Mouse (Mus musculus): Measurements from ENCODE around the gene Gm10118. TPM values are rescaled to one million over a fixed set of nuclear protein-coding genes. Genes with fewer than 3 reads are reported as not detected.

Gm10118 gene
- 0.28 and 1.2 TPM in 2 replicates for polyA plus RNA-seq (2014; fragmentation: Nextera tagmentation; extraction: Ambion mirVana)

- Histone ChIP-seq H3K9me3 (replicated peaks; ENCODE audit: control insufficient read depth, low read length) (no peaks in the 10 kb centered on the region), H3K27me3 (replicated peaks; ENCODE audit: control insufficient read depth, insufficient read depth, low read length) (no peaks in the 10 kb centered on the region), H3K9ac (ENCODE audit: low read length) (no peak within 1 kb of the TSS), H3K27ac (ENCODE audit: low read depth, low read length) (no peak within 1 kb of the TSS), H3K4me1 (ENCODE audit: control insufficient read depth, insufficient read depth, low read length) (no peaks in the 10 kb centered on the region), H3K4me2 (ENCODE audit: low read length) (no peak within 1 kb of the TSS), H3K4me3 (ENCODE audit: low read depth, low read length) (no peak within 1 kb of the TSS), H3K36me3 (ENCODE audit: control insufficient read depth, insufficient read depth, low read length) (no peaks in the 10 kb centered on the region)
- DNase-seq (ENCODE audit: low spot score) (no peak), ATAC-seq (no peak)
These were observed at the start of gene Gm10118 for GRCm38 (mm10) chr10:63927334-63927733. Gene Gm10118, minus strand, starts transcription at chr10:63927434.

- Histone ChIP-seq H3K4me3 (ENCODE audit: low read depth, low read length) (no peak overlapping the region), H3K27ac (ENCODE audit: low read depth, low read length) (no peak overlapping the region), H3K9me3 (replicated peaks; ENCODE audit: control insufficient read depth, low read length) (no peaks in the 10 kb centered on the region), H3K4me1 (ENCODE audit: control insufficient read depth, insufficient read depth, low read length) (no peaks in the 10 kb centered on the region), H3K4me2 (ENCODE audit: low read length) (no peak overlapping the region), H3K9ac (ENCODE audit: low read length) (no peak overlapping the region), H3K36me3 (ENCODE audit: control insufficient read depth, insufficient read depth, low read length) (no peaks in the 10 kb centered on the region), H3K27me3 (replicated peaks; ENCODE audit: control insufficient read depth, insufficient read depth, low read length) (no peaks in the 10 kb centered on the region)
- no peak for ATAC-seq
- WGBS = 90% methylated on average over 2 of the region's 2 CpGs
- DNase-seq (ENCODE audit: low spot score) = no peak
These were observed 45.1 kb upstream of the Gm10118 start for GRCm38 (mm10) chr10:63972300-63972699.

- H3K4me3 ChIP-seq (ENCODE audit: low read depth, low read length) = no peak overlapping the region
- H3K9ac ChIP-seq (ENCODE audit: low read length) = no peak overlapping the region
- no peak overlapping the region for H3K27ac ChIP-seq (ENCODE audit: low read depth, low read length)
- H3K9me3 ChIP-seq (replicated peaks; ENCODE audit: control insufficient read depth, low read length) = no peaks in the 10 kb centered on the region
- no peaks in the 10 kb centered on the region for H3K36me3 ChIP-seq (ENCODE audit: control insufficient read depth, insufficient read depth, low read length)
- ATAC-seq (no peak), DNase-seq (ENCODE audit: low spot score) (no peak)
- no peak overlapping the region for H3K4me2 ChIP-seq (ENCODE audit: low read length)
- H3K27me3 ChIP-seq (replicated peaks; ENCODE audit: control insufficient read depth, insufficient read depth, low read length) = no peaks in the 10 kb centered on the region
- WGBS = 27% methylated on average over 6 of the region's 7 CpGs
- no peaks in the 10 kb centered on the region for H3K4me1 ChIP-seq (ENCODE audit: control insufficient read depth, insufficient read depth, low read length)
These were observed 27.2 kb upstream of the Gm10118 start for GRCm38 (mm10) chr10:63954308-63954930.

DNA sequence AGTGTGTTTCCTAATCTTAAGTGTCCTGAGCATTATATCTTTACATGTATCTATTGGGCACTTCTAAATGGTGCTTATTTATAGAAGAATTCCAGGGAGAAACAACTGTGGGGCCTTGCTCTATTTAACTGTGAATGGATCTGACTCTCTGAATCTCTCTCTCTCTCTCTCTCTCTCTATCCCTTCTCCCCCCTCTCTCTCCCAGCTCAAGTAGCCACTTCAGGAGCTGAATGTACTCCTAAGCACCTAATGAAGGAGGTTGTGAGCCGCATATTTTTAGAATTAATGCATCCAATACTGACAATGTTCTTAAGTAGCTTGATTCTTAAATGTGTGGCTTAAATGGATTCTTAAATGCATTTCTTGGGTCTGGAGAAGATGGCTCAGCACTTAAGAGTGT is 24.2 kb upstream of the Gm10118 start:
- Histone ChIP-seq H3K4me1 (ENCODE audit: control insufficient read depth, insufficient read depth, low read length) (no peaks in the 10 kb centered on the region), H3K36me3 (ENCODE audit: control insufficient read depth, insufficient read depth, low read length) (no peaks in the 10 kb centered on the region), H3K27me3 (replicated peaks; ENCODE audit: control insufficient read depth, insufficient read depth, low read length) (no peaks in the 10 kb centered on the region), H3K9me3 (replicated peaks; ENCODE audit: control insufficient read depth, low read length) (no peaks in the 10 kb centered on the region), H3K4me2 (ENCODE audit: low read length) (no peak overlapping the region), H3K27ac (ENCODE audit: low read depth, low read length) (no peak overlapping the region), H3K4me3 (ENCODE audit: low read depth, low read length) (no peak overlapping the region), H3K9ac (ENCODE audit: low read length) (no peak overlapping the region)
- 72% methylated on average over 1 of the region's 1 CpGs for WGBS
- no peak for ATAC-seq
- DNase-seq (ENCODE audit: low spot score) = no peak

DNA sequence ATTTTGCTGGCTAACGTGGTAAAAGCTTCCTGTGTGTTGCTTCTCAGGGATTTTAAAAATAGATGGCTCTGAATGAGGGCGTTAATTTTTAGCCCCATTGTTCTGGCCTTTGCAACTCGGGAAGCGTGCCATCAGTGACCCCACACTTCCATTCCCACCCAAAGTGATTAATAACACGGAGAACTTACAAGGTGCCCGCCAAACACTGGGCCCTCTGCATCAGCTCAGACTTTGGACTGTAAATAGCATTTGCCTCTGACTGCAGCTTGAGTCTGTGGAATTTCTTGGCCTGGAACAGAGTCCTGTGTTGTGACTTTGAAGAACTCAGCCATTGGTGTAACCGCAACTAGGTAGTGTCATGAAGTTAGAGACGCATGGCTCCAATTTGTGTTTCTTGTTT is 23.6 kb upstream of the Gm10118 start:
- Histone ChIP-seq H3K9ac (ENCODE audit: low read length) (no peak overlapping the region), H3K9me3 (replicated peaks; ENCODE audit: control insufficient read depth, low read length) (no peaks in the 10 kb centered on the region), H3K27me3 (replicated peaks; ENCODE audit: control insufficient read depth, insufficient read depth, low read length) (no peaks in the 10 kb centered on the region), H3K4me2 (ENCODE audit: low read length) (no peak overlapping the region), H3K4me3 (ENCODE audit: low read depth, low read length) (no peak overlapping the region), H3K27ac (ENCODE audit: low read depth, low read length) (no peak overlapping the region), H3K36me3 (ENCODE audit: control insufficient read depth, insufficient read depth, low read length) (no peaks in the 10 kb centered on the region), H3K4me1 (ENCODE audit: control insufficient read depth, insufficient read depth, low read length) (no peaks in the 10 kb centered on the region)
- WGBS = 58% methylated on average over 8 of the region's 8 CpGs
- DNase-seq (ENCODE audit: low spot score) = no peak
- ATAC-seq = no peak

DNA sequence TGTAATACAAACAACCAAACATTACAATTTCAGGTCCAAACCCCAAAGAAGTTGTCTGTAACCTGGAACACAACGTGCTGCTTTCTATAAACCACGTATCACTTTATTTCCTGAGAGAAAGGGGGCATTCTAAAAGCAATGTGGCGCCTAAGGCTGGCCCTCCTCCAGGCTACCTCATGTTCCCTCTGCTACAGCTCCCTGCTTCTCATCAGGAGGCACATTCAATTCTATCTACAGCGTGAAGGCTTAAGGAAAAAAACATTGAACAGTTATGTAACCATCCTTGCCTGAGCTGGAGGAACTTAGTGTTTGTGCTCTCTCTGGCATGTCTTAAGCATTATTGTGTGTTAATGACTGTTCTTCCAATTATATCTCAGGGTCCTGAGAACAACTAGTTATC is 20.0 kb upstream of the Gm10118 start:
- no peak overlapping the region for H3K4me2 ChIP-seq (ENCODE audit: low read length)
- 64% methylated on average over 4 of the region's 4 CpGs for WGBS
- no peaks in the 10 kb centered on the region for H3K27me3 ChIP-seq (replicated peaks; ENCODE audit: control insufficient read depth, insufficient read depth, low read length)

GRCm38 (mm10) chr10:63945534-63945933 is 18.3 kb upstream of the Gm10118 start:
- peaks cover 3% of the 10 kb centered on the region; the same call in 1 of the 2 replicates for H3K4me1 ChIP-seq (ENCODE audit: control insufficient read depth, insufficient read depth, low read length)
- H3K9me3 ChIP-seq (replicated peaks; ENCODE audit: control insufficient read depth, low read length) = no peaks in the 10 kb centered on the region
- no peak overlapping the region for H3K27ac ChIP-seq (ENCODE audit: low read depth, low read length)
- ATAC-seq = no peak
- no peaks in the 10 kb centered on the region for H3K36me3 ChIP-seq (ENCODE audit: control insufficient read depth, insufficient read depth, low read length)
- no peaks in the 10 kb centered on the region for H3K27me3 ChIP-seq (replicated peaks; ENCODE audit: control insufficient read depth, insufficient read depth, low read length)
- DNase-seq (ENCODE audit: low spot score) = no peak
- WGBS = 68% methylated on average over 3 of the region's 3 CpGs
- no peak overlapping the region for H3K4me2 ChIP-seq (ENCODE audit: low read length)
- H3K9ac ChIP-seq (ENCODE audit: low read length) = no peak overlapping the region
- no peak overlapping the region for H3K4me3 ChIP-seq (ENCODE audit: low read depth, low read length)

More for the DNA sequence above, 20.0 kb upstream of the Gm10118 start:
- no peaks in the 10 kb centered on the region for H3K36me3 ChIP-seq (ENCODE audit: control insufficient read depth, insufficient read depth, low read length)
- H3K4me3 ChIP-seq (ENCODE audit: low read depth, low read length) = no peak overlapping the region
- no peaks in the 10 kb centered on the region for H3K9me3 ChIP-seq (replicated peaks; ENCODE audit: control insufficient read depth, low read length)
- DNase-seq (ENCODE audit: low spot score) (no peak), ATAC-seq (no peak)
- no peaks in the 10 kb centered on the region for H3K4me1 ChIP-seq (ENCODE audit: control insufficient read depth, insufficient read depth, low read length)
- no peak overlapping the region for H3K9ac ChIP-seq (ENCODE audit: low read length)
- H3K27ac ChIP-seq (ENCODE audit: low read depth, low read length) = no peak overlapping the region

DNA sequence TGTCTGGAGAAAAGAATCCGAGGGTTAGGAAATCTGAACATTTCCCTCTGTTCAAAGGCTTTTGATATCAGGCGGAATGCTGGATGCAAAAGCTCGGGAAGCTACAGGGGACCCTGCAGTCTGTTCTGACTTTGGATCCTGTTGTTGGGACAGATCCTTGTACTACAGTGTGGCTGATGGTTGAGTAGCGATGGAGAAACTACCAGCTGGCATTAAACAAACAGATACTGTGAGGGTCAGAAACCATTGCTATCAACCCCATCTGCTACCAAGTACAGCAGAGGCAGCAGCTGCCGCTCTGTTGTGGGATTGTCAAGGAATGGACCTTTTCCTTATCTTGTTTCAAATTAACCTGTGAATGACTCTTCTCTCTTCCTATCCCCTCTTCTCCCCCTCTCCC is 6.7 kb upstream of the Gm10118 start:
- no peak overlapping the region for H3K4me2 ChIP-seq (ENCODE audit: low read length)
- ATAC-seq (no peak; the same call in 1 of the 2 replicates), DNase-seq (ENCODE audit: low spot score) (no peak)
- H3K4me1 ChIP-seq (ENCODE audit: control insufficient read depth, insufficient read depth, low read length) = 0 out of 2 replicates have a peak, but pooled peaks cover 3% of the 10 kb centered on the region
- no peak overlapping the region for H3K4me3 ChIP-seq (ENCODE audit: low read depth, low read length)
- H3K9ac ChIP-seq (ENCODE audit: low read length) = no peak overlapping the region
- H3K9me3 ChIP-seq (replicated peaks; ENCODE audit: control insufficient read depth, low read length) = no peaks in the 10 kb centered on the region
- no peak overlapping the region for H3K27ac ChIP-seq (ENCODE audit: low read depth, low read length)
- WGBS = 75% methylated on average over 5 of the region's 5 CpGs
- no peaks in the 10 kb centered on the region for H3K36me3 ChIP-seq (ENCODE audit: control insufficient read depth, insufficient read depth, low read length)
- no peaks in the 10 kb centered on the region for H3K27me3 ChIP-seq (replicated peaks; ENCODE audit: control insufficient read depth, insufficient read depth, low read length)

GRCm38 (mm10) chr10:63908878-63909277 is 18.4 kb downstream of the Gm10118 start:
- no peaks in the 10 kb centered on the region for H3K36me3 ChIP-seq (ENCODE audit: control insufficient read depth, insufficient read depth, low read length)
- DNase-seq (ENCODE audit: low spot score) (no peak), ATAC-seq (no peak)
- no peak overlapping the region for H3K9ac ChIP-seq (ENCODE audit: low read length)
- no peaks in the 10 kb centered on the region for H3K9me3 ChIP-seq (replicated peaks; ENCODE audit: control insufficient read depth, low read length)
- no peaks in the 10 kb centered on the region for H3K4me1 ChIP-seq (ENCODE audit: control insufficient read depth, insufficient read depth, low read length)
- no peak overlapping the region for H3K27ac ChIP-seq (ENCODE audit: low read depth, low read length)
- no peak overlapping the region for H3K4me3 ChIP-seq (ENCODE audit: low read depth, low read length)
- H3K4me2 ChIP-seq (ENCODE audit: low read length) = no peak overlapping the region
- H3K27me3 ChIP-seq (replicated peaks; ENCODE audit: control insufficient read depth, insufficient read depth, low read length) = no peaks in the 10 kb centered on the region

All from forebrain, embryonic 14.5 days (tissue).